Mouse (Mus musculus) brain, embryonic 14.5 days (tissue): ENCODE measurements around the gene Sgsm2.

Experiments
- CTCF ChIP-seq: fragments of 200-500 bp; IDR thresholded peaks from 2 replicates; pipeline ENCODE4 v1.5.1; 2012; ENCODE audit warnings: inconsistent platforms, mild to moderate bottlenecking, moderate library complexity, borderline replicate concordance; ENCODE audit not compliant: insufficient read depth, insufficient read length; ENCODE audit errors: extremely low read depth
- POLR2A ChIP-seq: fragments of 200-500 bp; IDR thresholded peaks from 2 replicates; pipeline ENCODE4 v1.6.1; 2012; ENCODE audit warnings: mild to moderate bottlenecking, inconsistent platforms, borderline replicate concordance; ENCODE audit not compliant: poor library complexity, insufficient read depth, insufficient read length, severe bottlenecking; ENCODE audit errors: extremely low read depth

GRCm38 (mm10) chr11:74909978-74910377 is 13.1 kb upstream of the Sgsm2 start:
- no peak for TF ChIP-seq CTCF
- TF ChIP-seq POLR2A, result no peak
